Mouse (Mus musculus): ENCODE measurements at regions not wholly inside any gene's neighbourhood (a gene's known extent, or its start where the extent isn't known, plus 50 kb on each side); places are given as distances from the start of the nearest gene placed in this dataset.
A peak's percentile ranks its signal among the peaks of the same experiment; 100 is the strongest.
"Not testable (repeated sequence)": the region's sequence is repeated elsewhere in the genome, so short reads cannot be mapped to it uniquely, and the experiment has no call there.

- no peak for DNase-seq
Observed at GRCm38 (mm10) chr7:137649650-137650049, 212.2 kb downstream of the Glrx3 start.

- no peak for DNase-seq
Observed at GRCm38 (mm10) chr7:137653837-137654236, 216.4 kb downstream of the Glrx3 start.

- no peak for DNase-seq
Observed at GRCm38 (mm10) chr7:137667165-137667564, 229.8 kb downstream of the Glrx3 start.

- peak; percentile 36 for DNase-seq
Observed at GRCm38 (mm10) chr7:137671156-137671555, 233.7 kb downstream of the Glrx3 start.

DNA sequence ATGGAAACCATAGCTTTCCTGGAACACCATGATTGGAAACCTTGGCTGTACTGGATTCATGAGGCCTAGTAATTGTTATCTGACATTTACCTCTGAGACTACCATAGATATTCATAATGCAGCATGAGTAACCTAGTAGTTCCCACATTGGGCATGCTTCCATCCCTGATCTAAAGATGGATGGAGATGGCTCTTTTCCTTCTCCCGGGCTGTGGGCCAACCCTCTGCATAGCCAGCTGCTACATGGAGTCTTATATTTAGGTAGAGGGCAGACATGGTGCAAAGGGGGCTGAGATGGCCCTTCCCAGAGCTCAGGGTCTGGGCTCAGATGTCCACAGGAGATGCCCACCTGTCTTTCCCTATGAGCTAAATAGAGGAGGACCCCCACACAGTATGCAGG, 237.2 kb downstream of the Glrx3 start:
- DNase-seq: no peak

GRCm38 (mm10) chr7:137675381-137675780, 238.0 kb downstream of the Glrx3 start:
- DNase-seq: no peak

- DNase-seq: no peak
Observed at GRCm38 (mm10) chr7:137684826-137685225, 247.4 kb downstream of the Glrx3 start.

DNA sequence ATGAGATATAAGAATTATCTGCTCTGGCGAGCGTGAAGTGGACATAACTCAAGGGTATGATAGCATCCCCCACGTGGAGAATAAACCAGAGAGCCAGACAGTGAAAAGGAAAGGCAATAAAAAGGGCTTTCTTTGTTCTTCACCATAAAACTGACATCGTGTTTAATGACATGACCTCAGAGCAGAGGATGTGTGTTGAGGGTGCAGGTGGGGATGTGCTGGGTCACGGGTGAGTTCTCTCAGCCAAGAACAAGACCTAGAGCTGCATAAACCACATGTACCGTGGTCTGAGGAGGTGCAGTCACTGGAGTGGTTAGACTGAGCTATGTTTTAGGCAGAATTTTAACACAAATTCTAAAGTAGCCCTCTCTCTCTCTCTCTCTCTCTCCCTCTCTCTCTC, 247.9 kb downstream of the Glrx3 start:
- no peak for DNase-seq

DNA sequence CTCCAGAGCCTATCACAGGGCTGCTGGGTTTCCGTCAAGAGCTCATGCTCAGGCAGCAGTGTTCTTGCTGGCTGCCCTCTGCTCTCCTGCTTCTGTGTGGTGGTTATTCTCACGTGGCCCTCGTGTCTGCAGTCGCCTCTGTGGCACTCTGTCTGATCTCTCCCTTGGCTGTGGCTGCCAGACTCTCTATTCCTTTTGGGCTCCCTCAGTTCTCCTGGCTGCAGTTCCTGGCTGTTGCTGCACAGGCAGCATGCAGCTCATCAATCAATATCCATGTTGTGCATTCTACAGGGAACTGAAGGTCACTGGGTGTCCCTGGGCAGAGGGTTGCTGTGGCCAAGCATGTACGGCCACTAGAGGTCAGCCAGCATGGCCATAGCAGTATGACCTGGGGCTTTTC, 259.4 kb downstream of the Glrx3 start:
- no peak for DNase-seq

- DNase-seq: not testable (repeated sequence)
Observed at GRCm38 (mm10) chr7:137698501-137698900, 261.1 kb downstream of the Glrx3 start.

DNA sequence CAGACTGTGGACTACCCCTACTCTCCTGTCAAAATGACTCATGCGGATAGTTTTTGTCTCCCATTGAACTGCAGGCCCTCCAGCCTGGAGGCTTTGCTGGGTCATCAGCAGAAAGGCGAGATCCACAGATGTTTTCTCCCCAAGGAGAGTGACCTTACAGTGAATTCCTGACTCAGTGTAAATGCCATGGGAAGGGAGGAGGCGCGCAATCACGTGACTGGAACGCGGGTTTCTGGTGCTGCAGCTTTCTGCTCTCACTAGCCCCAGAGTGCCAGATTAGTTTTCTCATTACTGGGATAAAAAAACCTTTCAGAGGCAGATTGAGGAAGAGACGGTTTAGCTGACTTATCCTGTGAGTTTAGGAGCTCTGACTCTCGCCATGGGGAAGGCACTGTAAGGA, 275.4 kb downstream of the Glrx3 start:
- no peak for DNase-seq

- DNase-seq: no peak
Observed at GRCm38 (mm10) chr7:137713856-137714255, 276.4 kb downstream of the Glrx3 start.

DNA sequence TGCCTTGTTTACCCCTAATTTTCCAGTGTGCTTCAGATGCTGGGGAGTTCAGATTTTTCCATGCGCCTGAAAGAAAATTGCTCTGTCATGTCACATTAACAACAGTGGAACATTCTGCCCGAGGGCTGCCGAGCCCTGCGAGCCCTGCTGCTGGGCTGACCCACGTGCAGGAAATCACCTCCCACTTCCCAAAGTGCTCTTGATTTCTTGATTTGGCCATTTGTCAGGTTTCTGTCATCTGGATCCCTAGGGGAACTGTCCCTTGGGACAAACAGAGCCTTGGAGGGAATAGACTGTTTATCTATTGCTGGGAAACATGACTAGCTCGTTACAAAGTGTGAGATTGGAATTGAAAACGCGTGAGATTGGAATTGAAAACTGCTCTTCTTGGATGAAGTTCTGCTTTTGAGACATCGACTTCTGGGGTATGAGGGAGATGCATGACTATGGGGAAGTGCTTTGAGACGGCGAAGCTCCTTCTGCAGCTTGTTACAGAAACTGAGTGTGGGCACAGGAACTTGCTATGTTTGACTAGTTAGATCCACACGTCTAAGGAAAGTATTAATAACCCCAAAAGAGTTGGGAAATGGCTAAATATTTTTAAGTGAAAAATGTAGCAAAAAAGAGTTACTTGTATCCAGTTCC, 277.0 kb downstream of the Glrx3 start:
- DNase-seq: peak; percentile 52

GRCm38 (mm10) chr7:137715126-137715900, 277.9 kb downstream of the Glrx3 start:
- no peak for DNase-seq

DNA sequence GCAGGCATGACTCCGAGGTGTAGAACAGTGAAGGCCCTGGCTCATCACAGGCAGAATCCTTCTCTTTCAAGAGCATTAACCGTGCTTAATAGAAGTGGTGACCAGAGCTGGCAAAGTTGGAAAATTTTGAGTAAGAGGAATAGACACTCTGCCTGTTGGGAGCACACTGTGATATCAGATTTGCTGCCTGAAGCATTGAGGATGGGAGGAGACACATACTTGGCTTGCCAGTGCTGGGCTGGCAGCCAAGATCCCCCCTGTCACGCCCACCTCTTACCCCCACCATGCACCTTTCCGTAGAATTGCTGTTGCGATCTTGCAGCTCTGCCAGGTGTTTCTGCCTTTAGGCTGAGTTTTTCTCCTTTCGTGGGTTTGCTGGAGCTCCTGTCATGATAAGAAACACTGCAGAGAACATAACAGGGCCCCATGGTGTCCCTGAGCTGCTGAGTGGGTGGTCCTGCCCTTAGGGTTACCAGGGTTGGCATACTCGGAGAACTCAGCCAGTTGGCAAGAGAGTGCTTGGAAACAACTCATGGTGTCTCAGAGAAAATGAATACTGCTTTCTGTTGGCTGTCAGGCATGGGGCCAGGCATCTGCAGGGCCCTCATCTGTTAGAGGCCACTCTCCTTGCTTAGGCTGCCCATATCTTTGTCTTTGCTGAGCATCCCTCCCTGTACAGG, 286.1 kb downstream of the Glrx3 start:
- no peak for DNase-seq

- DNase-seq: peak; percentile 64
Observed at GRCm38 (mm10) chr7:137726031-137726430, 288.6 kb downstream of the Glrx3 start.

- no peak for DNase-seq
Observed at GRCm38 (mm10) chr7:137735873-137736527, 298.6 kb downstream of the Glrx3 start.

DNA sequence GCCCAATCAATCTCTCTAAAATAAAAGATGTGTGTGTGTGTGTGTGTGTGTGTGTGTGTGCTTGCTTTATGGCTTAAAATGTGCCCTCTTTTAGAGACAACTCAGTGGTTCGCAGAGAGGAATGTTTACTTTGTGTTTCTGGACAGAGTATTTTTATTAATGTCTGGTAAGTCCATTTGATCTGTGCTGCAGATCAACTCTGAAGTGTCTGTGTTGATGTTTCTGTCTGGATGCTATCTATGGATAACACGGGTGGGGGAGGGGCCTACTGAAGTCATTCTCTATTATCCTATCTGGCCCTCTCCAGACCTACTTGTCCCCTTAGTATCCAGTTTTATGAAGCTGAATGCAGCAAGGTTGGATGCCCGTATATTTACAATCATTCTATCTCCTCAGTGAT, 304.3 kb downstream of the Glrx3 start:
- DNase-seq: no peak

DNA sequence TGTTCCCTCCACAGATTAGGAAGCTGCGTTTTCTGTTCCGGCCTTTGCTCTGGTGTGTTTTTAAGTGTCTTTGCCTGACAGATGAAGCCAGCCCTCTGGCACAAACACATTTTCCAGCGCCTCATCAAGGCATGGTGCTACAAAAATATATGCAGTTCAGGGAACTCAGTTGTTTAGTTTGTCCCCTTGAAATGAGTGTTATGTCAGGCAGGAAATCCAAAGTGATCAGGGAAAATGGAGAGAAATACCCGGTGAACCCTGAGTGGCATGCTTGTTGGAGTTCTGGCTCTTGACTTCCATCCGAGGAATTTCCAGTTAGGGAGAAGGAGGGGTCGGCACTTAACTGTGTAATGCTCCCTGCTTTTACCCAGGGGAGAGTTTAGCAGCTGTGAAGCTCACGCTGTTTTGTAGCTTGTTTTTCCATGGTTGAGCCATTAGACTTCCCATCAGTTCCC, 304.9 kb downstream of the Glrx3 start:
- peak; percentile 15 for DNase-seq

DNA sequence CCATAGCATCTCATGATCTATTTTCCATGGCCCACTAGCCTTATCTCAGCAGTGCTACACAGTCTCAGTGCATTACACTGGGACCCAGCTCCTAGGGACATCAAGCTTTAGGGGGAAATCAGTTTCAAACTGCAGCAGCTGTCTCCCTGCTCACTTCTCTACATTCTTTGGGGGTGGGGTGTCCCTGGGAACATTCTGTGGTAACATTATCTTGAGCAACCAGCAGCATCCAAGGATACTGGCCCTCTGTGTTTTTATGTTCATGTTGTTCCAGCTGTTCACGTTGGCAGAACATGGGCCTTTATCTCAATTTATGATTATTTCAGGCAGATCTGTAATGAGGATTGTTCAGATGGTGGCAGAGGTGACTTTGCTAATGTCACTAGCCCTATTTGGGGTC, 308.2 kb downstream of the Glrx3 start:
- no peak for DNase-seq

DNA sequence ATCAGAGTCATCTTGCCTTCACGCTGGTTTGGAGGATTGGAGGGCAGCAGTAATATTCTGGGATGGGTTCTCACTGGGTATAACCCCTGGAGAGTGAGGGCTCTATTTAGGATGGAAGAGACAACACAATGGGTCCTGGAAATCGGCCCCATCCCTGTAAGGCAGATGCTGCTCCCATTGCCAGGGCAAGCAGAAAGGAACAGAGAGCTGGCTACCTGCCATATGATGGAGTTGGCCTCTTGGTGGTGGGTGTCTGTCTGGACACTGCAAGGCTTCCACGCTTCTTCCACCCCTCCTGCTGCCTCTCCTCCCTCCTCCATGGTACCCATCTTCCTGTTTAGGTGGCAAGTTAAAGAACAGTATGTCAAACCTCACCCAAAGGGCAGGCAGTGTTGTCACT, 308.6 kb downstream of the Glrx3 start:
- no peak for DNase-seq

DNA sequence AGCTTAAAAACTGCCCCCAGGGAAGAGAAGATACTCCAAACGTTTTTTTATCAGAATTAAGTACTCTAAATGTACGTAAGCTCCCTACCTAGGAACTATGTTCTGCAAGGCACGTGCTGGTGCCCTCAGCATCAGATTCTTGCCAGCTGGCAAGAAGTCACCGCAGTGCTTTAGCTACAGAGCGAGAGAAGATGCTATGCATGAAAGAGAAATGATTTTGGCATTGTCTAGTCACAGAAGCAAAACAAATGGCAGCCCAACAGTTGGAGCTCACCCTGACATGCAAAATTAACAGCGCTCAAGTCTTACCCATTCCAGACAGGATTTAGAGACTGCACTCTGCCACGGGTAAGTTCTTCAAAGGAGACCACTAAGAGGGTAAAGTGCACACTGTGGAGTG, 311.5 kb downstream of the Glrx3 start:
- DNase-seq: no peak

DNA sequence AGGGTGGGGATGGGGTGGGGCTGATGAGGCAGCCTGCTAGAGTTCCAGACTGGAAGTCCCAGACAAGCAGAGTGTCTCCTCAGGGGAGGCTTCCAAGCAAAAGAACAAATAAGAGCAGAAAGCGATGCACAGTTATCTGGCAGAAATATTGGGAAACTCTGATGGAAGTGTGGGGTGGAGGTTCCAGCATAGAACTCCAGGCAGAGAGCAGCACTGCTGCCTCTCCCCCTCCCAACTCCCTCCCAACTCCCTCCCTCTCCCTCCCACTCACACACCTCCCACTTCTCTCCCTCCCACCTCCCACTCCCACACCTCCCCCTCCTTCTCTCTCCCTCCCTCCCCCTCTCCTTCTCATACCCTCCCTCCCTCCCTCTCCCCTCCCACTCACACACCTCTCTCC, 313.3 kb downstream of the Glrx3 start:
- DNase-seq: no peak

Measured in kidney, postnatal 10 days (tissue).